Mouse (Mus musculus): ENCODE data around the gene Tomm40.
A peak's percentile ranks its signal among the peaks of the same experiment; 100 is the strongest.

Gene Tomm40

DNA sequence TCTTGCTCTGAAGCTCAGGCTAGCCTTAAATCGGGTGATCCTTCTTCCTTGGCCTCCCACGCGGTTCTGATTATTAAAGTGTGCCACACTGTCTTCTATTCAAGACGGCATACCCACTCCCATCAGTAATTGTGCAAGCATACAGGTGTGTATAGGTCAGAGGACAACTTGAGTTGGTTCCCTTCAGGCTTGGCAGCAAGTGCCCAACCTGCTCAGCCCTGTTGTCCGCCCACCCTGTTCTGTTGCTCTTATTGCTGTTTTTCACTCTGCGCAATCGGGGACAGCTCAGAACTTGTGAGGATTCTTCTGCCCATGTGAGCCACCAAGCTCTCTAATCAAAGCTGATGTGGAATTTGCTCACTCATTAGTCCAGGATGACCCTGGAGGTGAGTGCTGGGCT is 10.0 kb downstream of the Tomm40 start:
- no peak for DNase-seq (ENCODE audit: low spot score in 2 of 2)

DNA sequence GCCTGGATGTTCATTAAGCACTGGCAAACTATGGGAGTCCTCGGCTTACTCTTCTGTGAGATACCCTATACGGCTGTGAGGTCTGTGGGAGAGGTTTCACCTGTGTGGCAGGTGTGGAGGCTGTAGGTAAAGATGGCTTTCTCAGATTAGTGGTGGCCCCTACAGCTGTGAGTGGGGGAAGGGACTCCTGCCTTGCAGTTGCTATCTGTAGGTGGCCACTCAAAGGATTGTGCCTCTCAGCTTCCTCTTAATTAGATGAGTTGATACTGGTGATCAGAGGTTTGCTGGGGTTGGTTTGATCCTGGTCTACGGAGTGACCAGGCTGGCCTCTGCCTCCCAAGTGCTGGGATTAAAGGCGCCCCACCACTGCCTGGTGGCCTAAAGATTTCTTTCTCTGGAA is 10.8 kb downstream of the Tomm40 start:
- DNase-seq (ENCODE audit: low spot score in 2 of 2), result no peak

DNA sequence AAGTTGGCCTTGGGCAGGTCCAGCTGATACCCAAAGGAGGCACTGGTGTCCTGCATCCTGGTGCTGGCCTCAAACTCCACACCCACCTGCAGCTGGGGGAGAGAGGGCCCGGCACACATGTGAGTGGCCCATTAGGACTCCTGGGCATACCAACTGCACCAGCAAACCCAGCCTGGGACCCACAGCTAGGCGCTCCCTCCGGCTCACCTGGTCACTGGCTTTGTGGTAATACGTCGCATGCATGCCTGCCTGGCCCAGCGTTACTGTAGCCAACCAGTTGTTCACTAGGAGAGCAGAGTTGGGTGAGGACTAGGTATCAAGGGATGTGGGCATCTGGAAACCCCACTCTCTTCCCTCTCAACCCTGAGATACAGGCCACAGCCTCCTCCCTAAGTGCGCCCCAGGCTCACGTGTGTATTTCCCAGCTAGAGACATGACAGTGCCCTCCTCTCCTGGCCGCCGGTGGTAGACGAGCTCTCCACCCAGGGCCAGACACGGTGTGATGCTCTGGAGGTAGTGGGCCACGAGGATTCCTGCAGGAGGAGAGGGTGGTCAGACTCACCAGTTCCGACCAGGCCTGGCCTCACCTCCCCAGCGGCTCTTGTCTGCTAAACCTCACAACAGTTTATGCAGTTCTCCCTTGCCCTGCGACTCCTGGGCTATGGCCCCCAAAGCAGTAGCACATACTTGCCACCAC is 12.2 kb downstream of the Tomm40 start:
- DNase-seq (ENCODE audit: low spot score in 2 of 2), result no peak

DNA sequence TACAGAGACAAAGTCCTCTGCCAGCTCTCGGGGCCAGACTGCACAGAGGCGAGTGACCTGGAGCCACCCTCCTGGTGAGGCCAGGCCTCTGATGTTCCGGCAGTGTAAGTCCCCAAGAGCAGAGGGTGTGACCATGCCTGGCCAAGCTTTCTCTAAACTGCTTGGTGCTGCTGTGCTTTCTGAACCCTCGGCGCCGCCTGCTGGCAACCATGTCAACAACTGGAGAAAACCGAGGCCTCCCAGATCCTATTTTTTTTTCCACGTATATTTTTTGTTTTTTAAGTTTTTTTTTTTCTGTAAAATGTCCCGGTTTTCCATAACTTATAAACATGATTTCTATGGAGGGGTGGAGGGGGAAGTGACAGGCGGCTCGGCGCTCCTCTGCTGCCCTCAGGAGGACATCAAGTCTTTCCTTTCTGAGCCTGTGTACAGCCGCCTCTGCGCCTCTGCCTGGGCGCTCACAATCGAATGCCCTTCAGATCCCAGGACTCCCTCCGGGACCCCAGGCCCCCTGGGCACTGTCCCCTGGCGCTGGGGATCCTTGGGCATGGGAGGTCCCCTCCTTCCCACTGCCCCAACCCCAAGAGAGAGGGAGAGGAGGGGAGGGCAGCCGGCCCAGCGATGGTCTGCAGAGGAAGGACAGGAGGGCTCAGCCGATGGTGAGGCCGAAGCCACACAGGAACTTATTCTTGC is 14.0 kb downstream of the Tomm40 start:
- peak in 1 of 2 experiments; percentile 20 for DNase-seq (ENCODE audit: low spot score in 2 of 2)

DNA sequence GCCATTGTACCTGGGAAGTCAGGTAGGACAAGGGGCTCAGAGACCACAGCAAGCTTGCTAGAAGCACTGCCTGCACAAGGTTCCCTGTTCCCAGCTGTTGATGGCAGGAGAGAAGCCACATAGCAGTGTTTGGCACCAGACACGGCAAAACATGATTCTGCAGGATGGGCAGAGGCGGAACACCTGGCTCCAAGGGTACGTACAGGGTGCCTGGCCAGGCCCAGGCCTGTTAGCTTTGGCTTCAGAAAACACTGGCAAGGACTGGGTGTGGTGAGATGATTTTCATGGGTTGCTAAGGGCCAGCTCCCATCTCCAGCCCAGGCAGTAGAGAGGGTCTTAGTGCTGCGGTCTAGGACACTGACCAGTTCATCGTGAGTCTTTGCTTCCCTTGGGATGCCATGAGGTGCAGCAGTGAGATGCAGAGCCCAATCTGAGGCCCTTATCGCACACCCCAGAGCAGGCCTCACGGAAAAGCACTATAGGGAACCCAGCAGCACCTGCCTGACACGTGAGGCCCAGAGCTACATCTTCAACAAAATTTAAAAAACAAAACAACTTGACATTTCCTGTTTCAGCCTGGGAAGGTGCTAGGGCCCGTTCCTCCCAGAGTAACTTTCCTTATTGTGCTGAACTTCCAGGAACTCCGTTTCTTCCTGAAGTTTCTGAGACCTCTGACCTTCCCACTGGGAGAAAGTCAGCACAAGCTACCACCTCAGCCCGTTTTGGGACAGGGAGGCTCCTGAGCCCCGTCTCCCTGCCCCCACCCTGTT is 14.8 kb downstream of the Tomm40 start:
- no peak for DNase-seq (ENCODE audit: low spot score in 2 of 2)

DNA sequence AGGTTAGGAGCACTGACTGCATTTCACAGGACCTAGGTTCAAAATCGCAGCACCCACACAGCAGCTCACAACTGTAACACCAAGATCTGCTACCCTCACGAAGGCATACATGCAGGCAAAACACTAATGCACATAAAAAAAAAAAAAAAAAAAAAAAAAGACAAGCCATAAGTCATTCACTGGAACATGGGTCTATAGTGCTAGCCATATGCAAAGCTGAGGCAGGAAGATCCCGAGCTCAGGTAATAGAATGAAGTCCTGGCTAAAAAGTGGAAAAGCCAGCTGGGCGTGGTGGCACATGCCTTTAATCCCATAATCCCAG is 15.4 kb downstream of the Tomm40 start:
- DNase-seq (ENCODE audit: low spot score in 2 of 2), result no peak

DNA sequence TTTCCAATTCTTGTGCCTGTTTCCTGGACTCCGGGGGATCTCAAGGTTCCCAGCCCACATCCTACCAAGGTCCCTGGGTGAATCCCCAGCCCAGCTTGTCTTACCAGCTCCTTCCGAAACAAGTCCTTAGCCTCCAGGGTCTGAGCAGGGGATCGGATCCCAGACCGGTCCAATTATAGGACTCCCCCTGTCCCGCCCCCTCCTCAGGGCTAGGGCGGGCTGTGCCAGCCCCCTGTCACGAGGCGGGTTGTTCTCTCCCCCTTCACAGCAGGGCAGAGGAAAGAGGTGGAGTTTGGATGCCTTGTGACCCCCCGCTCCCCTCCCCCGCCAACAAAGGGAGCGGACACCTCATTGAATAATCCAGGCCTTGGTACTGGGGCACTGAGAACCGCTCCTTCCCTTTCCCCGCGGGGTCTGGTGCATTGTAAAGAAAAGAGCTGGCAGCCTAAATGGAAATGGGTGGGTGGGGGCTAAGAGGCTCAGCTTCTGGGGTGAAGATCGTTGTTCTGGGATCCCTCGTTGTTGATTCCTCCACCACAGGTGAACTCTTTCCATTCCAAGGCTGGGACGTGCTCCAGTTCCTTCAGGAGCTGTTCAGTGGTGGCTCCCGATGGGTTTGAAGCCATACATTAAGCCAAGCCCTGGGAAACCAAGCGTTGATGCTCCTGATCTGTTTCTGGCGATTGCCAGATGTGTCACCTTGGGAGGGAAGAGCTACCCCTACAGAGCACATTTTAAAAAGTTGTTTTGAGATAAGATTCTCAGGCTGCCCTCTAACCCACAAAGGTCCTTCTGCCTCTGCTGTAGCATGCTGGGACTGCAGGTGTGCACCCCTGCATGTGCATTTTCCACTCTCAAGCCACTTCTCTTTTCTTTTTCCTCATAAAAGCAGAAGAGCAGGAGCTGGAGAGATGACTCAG is 16.1 kb downstream of the Tomm40 start, which contains the start of gene Apoe:
Apoe (minus strand) TSS at position 282 of the 920 bp plus-strand sequence.
- DNase-seq (ENCODE audit: low spot score in 2 of 2), result peak in 1 of 2 experiments; percentile 16

DNA sequence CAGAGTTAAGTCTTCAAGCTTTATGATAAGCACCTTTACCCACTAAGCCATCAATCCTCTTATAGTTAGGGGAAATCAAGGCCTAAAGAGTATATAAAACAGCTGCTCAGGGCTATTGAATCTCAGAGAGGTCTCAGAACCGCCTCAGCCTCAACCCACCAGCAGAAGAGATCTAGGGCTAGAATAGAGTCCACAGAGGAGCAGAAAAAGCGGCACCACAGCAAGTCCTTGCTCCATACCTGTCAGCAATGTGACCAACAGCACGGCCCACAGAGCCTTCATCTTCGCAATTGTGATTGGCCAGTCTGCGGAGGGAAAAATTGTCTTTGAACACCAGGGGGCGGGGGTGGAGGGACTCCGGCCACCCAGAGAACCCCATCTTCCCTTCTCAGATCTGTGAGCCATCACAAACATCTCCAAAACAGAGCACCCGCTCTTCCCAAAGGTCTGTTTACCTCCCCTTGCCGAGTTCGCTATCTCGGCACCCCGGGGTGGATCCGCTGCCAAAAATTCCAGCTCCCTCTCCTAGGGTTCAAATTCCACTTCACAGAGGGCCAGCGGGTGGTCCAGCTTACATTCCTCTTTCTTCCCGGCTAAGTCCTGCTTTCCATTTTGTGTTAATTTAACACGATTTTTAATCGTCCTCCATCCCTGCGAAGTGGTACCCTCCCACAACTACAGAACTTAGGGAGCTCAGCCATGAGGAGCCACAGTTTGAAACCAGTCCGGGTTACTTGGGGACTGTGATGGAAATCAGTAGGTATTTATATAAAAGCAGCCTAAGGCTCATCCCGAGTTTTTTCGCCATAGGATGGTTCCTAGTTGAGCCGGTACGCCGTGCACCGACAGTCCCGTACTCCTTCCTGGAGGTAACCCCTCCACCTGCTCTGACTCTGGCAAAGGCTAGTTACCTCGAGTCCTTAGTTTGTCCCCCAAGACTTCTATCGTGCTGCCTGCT is 17.0 kb downstream of the Tomm40 start:
- DNase-seq (ENCODE audit: low spot score in 2 of 2), result no peak

DNA sequence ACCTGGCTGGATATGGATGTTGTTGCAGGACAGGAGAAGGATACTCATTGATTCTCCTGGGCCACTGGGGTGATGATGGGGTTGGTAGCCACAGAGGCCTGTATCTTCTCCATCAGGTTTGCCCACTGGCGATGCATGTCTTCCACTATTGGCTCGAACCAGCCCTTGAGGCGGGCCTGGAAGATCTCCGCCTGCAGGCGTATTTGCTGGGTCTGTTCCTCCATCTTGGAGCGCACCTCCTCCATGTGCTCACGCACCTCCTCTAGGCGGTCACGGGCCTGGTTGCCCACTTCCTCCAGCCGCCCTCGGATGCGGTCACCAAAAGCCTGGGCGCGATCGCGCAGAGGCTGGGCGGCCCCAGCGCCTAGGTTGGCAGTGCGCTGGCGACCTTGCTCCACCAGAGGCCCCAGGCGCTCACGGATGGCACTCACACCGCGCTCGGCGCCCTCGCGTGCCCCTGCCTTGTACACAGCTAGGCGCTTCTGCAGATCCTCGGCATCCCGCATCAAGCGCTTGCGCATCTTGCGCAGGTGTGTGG is 18.8 kb downstream of the Tomm40 start:
- no peak for DNase-seq (ENCODE audit: low spot score in 2 of 2)

DNA sequence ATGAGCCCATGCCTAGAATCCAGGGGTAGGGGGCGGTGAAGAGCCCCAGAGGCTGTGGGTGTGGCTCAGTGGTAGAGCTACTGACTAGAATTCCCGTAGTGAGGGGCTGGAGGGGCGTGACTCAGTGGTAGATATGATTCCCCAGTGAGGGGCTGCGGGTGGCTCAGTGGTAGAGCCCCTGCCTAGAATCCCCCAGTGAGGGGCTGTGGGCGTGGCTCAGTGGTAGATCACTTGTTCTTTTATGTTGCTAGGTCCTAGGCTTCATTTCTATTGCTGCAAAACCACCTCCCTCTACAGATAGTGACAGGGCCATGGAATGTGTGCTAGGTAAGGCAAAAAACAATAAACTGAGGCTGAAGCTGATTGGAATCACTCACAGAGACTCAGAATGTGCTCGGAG is 19.4 kb downstream of the Tomm40 start:
- no peak for DNase-seq (ENCODE audit: low spot score in 2 of 2)

DNA sequence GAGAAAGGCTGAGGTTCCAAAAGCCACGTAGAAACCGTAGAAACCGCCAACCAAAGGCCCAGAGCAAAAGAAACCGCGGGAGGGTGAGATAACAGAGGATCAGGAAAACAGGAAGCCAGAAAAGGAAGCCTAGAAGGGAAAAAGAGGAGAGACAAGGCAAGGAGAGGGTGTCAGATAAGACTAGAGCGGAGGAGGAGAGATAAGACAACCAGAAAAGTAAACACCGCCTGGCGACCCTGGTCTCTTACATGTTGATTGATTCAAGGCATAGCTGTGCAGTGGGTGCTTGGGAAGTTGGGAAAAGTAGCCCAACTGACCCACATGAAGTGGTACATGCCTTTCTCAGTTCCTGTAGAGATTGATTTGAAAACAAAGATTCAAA is 20.0 kb downstream of the Tomm40 start:
- no peak for DNase-seq (ENCODE audit: low spot score in 2 of 2)

DNA sequence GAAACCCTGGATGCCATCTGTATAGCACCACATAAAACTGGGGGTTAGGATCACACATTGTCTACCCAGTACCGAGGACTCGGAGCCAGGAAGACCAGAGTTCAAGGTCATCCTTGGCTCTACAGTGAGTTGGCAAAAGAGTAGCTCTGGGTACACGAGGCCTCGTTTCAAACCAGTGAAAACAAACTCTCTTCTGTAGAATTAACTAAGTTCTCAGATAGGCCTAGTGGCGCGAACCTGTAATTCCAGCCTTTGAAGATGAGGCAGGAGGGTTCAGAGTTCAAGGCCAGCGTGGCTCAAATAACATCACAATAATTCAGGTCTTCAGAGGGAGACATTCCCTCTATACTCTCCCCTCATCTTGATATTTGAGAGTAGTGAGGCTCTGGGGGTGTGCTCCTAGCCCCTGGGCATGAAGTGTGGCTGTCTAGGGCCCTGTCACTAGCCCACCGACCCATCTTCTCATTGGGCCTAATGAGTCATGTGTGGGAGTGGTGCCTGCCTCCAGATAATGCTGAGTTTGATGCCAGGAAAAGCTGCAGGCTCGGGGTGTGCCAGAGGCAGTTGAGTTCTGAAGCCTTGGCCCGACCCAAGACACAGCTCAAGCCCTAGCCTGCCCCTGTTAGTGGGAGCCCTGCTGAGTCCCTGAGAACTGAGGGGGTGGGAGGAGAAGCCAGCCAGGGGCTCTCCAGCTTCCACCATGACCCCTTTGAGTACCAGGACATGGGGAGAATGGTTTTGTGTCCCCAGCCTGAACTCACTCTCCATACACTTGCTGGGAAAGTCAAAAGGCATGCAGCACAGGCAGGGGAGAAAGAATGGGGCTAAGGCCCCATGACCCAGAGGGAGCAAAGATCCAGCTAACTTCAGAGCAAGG is 20.7 kb downstream of the Tomm40 start:
- no peak for DNase-seq (ENCODE audit: low spot score in 2 of 2)

DNA sequence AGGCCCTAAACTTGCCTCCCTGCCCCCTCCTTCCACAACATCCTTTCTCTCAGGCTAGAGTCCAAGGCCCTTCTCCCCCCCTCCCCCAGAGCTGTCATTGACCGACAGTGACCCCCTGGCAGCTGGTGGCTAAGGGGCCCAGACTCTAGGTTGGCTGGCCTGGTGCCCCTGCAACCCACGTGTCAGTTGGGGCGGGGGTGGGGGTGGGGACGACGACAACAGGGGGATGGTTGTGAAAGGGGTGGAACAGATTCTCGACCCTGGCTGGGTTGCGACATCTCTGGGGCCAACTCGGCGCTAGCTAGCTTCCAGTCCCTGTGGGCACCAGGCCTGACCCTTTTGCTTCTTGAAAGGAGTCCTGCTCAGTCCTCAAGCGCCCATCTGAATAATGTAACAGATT is 21.8 kb downstream of the Tomm40 start:
- no peak for DNase-seq (ENCODE audit: low spot score in 2 of 2)

DNA sequence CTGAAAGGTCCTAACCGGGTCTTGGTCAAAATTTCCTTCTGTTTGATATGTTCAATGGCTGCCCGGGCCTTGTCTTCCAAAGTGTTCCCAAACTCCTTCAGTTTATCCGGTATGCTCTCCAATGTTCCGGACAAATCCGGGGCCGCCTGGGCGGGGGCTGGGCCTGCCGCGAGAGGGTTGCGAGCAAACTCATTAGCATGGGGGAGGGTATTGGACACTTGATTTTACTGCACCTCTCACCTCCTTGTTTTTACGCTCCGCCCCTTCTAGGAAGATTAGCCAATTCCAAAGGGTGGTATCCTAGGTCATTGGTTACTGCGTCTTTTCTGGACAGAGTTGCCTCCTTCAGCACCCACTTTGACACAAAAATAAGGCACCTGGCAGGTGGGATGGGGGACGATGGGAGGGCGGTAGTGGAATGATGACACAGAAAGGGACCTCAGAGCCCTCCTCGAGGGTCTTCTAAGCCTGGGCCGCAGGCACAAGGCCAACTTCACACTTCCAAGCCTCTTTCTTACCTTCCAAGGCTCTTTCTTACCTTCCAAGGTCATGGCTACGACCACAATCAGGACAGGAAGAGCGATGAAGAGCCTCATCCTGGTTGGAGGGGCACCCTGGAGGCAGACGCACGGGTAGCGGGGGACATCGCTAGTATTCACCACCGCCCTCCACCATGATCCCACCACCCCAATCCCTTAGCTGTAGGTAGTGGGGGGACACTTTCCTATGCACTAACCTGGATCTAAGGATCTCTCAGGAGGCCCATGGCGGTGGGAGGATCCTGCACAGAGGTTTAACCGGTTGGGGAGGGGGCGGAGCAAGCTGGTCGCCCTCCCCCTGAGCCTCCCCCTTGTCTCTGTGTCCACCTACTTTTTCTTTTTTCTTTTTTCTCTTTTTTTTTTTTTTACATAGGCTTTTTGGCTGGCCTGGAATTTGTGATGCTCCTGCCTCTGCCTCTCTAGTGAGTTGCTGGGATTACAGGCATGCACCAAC is 23.1 kb downstream of the Tomm40 start, which contains the start of gene Apoc1:
Apoc1 (minus strand) TSS at position 788 of the 993 bp plus-strand sequence.
- DNase-seq (ENCODE audit: low spot score in 2 of 2), result no peak

DNA sequence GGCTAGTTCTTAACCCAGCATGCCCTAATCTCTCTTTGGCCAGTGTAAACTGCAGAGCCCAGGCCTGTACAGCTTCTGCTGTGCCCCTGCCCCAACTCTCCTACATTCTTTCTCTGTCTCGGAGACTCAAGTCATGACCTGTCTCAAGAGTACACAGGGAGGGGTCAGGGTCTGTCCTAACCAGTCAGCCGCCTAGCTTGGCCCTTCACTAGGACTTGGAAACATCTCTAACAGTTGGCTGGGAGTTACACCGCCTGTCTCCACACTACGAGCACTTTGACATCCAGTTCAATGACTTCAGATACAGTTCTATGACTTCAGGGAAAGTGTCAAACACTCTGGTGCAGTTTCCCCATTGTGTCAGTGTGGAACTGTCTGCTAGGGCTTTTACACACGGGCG is 23.8 kb downstream of the Tomm40 start:
- no peak for DNase-seq (ENCODE audit: low spot score in 2 of 2)

DNA sequence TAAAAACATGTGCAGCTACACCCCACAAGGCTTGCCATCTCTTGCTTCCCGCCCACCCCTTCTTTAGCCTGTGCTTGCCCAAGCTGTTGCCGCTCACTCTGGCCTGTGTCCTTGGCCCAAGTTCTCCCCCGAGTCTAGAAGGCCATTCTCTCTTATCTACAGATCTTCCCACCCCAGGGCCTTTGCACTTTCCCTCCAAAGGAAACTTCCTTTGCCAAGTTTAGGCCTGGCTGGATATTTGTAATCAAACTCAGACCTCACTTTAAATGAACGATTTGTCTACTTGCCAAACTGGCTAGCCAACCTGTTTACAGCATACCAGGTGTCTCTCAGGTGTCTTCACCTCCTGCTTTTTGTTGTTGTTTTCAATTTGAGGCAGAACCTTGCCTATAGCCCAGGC is 24.4 kb downstream of the Tomm40 start:
- DNase-seq (ENCODE audit: low spot score in 2 of 2), result no peak

DNA sequence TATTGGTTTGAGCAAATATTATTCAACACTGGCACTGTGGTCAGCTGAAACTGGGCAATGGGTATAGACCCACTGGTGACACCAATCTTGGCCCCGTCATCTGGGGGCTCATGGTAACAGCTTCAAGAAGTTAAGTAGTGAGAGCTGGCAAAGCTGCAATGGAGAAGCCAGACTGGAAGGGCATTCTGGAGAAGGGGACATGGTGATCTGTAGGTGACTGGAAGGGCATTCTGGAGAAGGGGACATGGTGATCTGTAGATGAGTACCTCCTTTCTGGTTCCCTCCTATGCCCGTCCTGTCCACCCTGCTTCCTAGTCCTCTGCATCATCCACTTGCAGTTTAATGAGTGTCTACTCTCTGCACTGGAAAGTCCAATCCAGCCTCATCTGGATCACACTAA is 26.6 kb downstream of the Tomm40 start:
- no peak for DNase-seq (ENCODE audit: low spot score in 2 of 2)

DNA sequence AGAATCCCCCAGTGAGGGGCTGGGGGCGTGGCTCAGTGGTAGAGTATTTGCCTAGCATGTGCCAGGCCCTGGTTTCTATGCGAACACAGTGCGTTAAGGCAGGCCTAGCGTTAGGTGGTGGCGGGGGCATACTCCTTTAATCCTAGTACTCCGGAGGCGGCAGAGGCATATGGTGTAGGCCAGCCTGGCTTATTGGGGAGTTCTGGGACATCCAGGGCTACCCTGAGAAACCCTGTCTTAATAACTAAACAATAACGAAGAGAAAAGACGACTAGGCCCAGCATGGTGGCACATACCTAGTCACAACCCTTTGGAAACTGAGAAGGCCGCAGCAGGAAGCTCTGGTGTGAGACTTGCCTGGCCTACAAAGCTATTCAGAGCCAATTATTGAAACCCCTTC is 27.1 kb downstream of the Tomm40 start:
- DNase-seq (ENCODE audit: low spot score in 2 of 2), result no peak

Measured in natural killer cell, adult 2 months (primary cell).